Mouse (Mus musculus): ENCODE measurements around the gene Zfp951. TPM values are rescaled to one million over a fixed set of nuclear protein-coding genes. Genes with fewer than 3 reads are reported as not detected.
"Not testable (repeated sequence)": the region's sequence is repeated elsewhere in the genome, so short reads cannot be mapped to it uniquely, and the experiment has no call there.

Gene Zfp951
- total RNA-seq (2018; cell fraction: chromatin; rRNA removed): 10 to 100 TPM in 20 of 26 experiments, 1 to 10 TPM in 6; 4.9 to 38.4 (median 20.9) TPM
- total RNA-seq (2018; cell fraction: cytosol; rRNA removed): 1 to 10 TPM; 1.2 to 6.3 (median 3.8) TPM
- 10 to 100 TPM in 15 of 26 experiments, 1 to 10 TPM in 11; 3.7 to 34.8 (median 11.2) TPM for total RNA-seq (2018; cell fraction: nucleus; rRNA removed)
- polyA plus RNA-seq (2018): 3.7 to 6.2 TPM (median 3.7 TPM) in 3 replicates

- WGBS (ENCODE audit: missing documents): 39% methylated on average over 8 of the region's 12 CpGs
- Histone ChIP-seq H3K27ac (peak within 1 kb of the TSS; percentile 48), H3K4me3 (ENCODE audit: inconsistent target) (peak within 1 kb of the TSS; percentile 23)
Measured at GRCm38 (mm10) chr5:104859962-104860525, at the start of gene Zfp951. Gene Zfp951 (minus strand): TSS chr5:104860070.

GRCm38 (mm10) chr5:104906556-104906955 lies 46.7 kb upstream of the Zfp951 start:
- not testable (repeated sequence) for H3K79me2 ChIP-seq (ENCODE audit: inconsistent target); H3K36me3 ChIP-seq (ENCODE audit: inconsistent target); H3K4me3 ChIP-seq (ENCODE audit: inconsistent target); H3K27ac ChIP-seq
- 96% methylated on average over 5 of the region's 5 CpGs for WGBS (ENCODE audit: missing documents)

More at GRCm38 (mm10) chr5:104859962-104860525, at the start of gene Zfp951:
- not testable (repeated sequence) for H3K36me3 ChIP-seq (ENCODE audit: inconsistent target)
- H3K79me2 ChIP-seq (ENCODE audit: inconsistent target): peaks cover 38% of the 10 kb centered on the region

- peak overlapping the region; percentile 48 for H3K27ac ChIP-seq
- peak overlapping the region; percentile 23 for H3K4me3 ChIP-seq (ENCODE audit: inconsistent target)
- not testable (repeated sequence) for H3K36me3 ChIP-seq (ENCODE audit: inconsistent target)
- H3K79me2 ChIP-seq (ENCODE audit: inconsistent target): peaks cover 46% of the 10 kb centered on the region
- 59% methylated on average over 9 of the region's 15 CpGs for WGBS (ENCODE audit: missing documents)
Measured at GRCm38 (mm10) chr5:104859045-104859961, 567 bp downstream of the Zfp951 start.

GRCm38 (mm10) chr5:104854546-104854945 lies 5.3 kb downstream of the Zfp951 start:
- not testable (repeated sequence) for H3K36me3 ChIP-seq (ENCODE audit: inconsistent target); H3K4me3 ChIP-seq (ENCODE audit: inconsistent target); H3K27ac ChIP-seq
- WGBS (ENCODE audit: missing documents): 93% methylated on average over 3 of the region's 3 CpGs
- peaks cover 76% of the 10 kb centered on the region for H3K79me2 ChIP-seq (ENCODE audit: inconsistent target)

GRCm38 (mm10) chr5:104833330-104833729 lies 26.5 kb downstream of the Zfp951 start:
- Histone ChIP-seq H3K36me3 (ENCODE audit: inconsistent target) (no peaks in the 10 kb centered on the region), H3K27ac (no peak overlapping the region), H3K4me3 (ENCODE audit: inconsistent target) (no peak overlapping the region), H3K79me2 (ENCODE audit: inconsistent target) (peaks cover under 1% of the 10 kb centered on the region; the same call in 1 of the 2 replicates)

- no peak overlapping the region for H3K4me3 ChIP-seq (ENCODE audit: inconsistent target)
- H3K27ac ChIP-seq: no peak overlapping the region
- H3K36me3 ChIP-seq (ENCODE audit: inconsistent target): no peaks in the 10 kb centered on the region
- 71% methylated on average over 1 of the region's 1 CpGs for WGBS (ENCODE audit: missing documents)
- H3K79me2 ChIP-seq (ENCODE audit: inconsistent target): no peaks in the 10 kb centered on the region; the same call in 1 of the 2 replicates
Measured at GRCm38 (mm10) chr5:104829611-104830010, 30.3 kb downstream of the Zfp951 start.

GRCm38 (mm10) chr5:104770138-104770537 lies 89.7 kb downstream of the Zfp951 start:
- not testable (repeated sequence) for H3K4me3 ChIP-seq (ENCODE audit: inconsistent target); H3K36me3 ChIP-seq (ENCODE audit: inconsistent target); H3K79me2 ChIP-seq (ENCODE audit: inconsistent target); H3K27ac ChIP-seq
- WGBS (ENCODE audit: missing documents): 89% methylated on average over 4 of the region's 6 CpGs

Other genes starting within 250 kb of the Zfp951 start
- gene Abcg3, start 122.6 kb upstream of the Zfp951 start, polyA plus RNA-seq (2018): 22.4 to 45.7 TPM (median 23.8 TPM) in 3 replicates